Mouse (Mus musculus) right cerebral cortex, postnatal 36 days (tissue): Measurements from ENCODE around the gene Lrrc51.
A peak's percentile ranks its signal among the peaks of the same experiment; 100 is the strongest.

Experiments
- DNase-seq, 2 experiments: peaks; one replicate each; pipeline ENCODE4 v3.0.0; 2022; ENCODE audit warnings: low spot score in 2 of 2, mixed read lengths in 1 of 2

Lrrc51 gene

DNA sequence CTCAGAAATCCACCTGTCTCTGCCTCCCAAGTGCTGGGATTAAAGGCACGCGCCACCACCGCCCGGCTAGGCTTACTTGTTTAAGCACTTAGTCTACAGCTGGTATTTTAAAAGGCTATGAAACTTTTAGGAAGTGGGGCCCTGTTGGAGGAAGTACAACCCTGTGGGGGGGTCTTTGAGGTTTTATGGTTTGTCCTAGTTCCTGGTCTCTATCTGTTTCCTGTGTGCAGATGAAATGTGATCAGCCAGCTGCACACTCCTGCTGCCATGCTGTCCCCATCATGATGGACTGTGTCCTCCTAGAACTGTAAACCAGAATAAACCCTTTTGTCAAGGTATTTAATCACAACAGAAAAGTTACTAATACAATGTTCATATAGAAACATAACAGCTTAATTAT, 49.5 kb downstream of the Lrrc51 start:
- DNase-seq: no peak

DNA sequence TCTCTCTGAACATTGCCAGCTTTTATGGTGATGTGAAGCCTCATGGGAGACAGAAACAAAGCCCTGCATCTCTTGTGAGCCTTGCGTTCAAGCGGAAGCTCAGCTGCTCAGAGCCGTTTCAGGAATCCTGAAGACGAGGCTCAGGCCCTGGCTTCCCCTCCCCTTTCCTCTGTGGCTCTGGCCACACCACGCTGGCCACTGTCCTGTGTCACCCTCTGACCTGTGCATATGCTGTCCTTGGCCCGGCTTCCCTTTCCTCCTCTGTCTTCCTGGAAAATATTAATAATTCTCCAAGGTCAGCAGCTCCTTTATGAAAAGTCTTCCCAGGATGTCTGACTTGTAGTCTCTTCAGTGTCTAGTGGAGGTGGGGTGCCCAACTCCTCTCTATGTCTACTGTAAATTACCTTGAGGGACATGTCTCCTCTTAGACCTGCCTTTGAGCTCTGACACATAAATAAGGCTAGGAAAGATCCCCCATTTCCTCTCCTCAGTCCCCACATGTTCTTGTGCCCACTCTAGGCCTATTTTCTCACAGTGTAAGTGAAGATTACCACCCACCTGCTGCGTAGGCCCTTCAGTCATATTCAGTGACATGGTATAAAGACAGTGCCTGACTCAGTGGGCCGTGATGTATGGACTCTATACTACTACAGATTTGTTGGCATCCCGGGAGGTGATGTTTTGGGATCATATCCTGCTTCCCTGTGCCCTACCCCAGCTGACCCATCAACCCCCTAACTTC, 51.1 kb downstream of the Lrrc51 start:
- DNase-seq: peak in 1 of 2 experiments; percentile 48

DNA sequence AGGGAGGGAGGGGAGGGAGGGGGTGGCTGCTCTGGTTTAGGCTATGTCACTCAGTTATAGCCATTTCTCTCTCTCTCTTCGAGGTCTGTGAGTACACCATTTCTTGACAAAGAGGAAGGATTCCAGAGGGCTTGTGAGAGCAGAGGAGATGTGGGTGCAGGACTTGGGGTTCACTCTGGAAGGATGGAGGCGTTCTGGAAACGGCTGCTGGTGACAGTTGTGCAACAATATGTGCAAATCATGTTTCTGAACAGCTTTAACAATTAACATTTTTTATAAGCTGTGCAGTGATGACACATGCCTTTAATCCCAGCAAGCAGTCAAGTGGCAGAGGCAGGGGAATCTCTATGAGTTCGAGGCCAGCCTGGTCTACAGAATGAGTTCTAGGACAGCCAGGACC, 52.8 kb downstream of the Lrrc51 start:
- DNase-seq: no peak

DNA sequence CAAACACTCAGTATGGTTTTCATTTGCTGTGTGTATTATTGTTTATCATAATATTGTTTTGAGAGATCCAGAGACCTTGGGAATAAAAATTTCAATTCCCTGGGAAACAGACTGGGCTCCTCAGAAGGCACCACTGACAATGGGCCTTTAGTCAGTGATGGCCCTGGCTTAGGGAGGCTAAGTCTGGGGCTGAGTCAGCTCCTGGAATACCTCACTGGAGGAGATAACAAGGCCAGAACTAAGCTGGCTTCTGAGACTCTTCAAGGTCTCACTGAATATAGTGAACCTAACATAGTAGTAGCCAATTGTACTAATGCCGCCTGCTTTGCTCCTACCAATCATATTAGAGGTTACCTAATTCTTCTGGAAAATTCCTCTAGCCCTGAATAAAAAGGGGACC, 57.7 kb downstream of the Lrrc51 start:
- no peak for DNase-seq

DNA sequence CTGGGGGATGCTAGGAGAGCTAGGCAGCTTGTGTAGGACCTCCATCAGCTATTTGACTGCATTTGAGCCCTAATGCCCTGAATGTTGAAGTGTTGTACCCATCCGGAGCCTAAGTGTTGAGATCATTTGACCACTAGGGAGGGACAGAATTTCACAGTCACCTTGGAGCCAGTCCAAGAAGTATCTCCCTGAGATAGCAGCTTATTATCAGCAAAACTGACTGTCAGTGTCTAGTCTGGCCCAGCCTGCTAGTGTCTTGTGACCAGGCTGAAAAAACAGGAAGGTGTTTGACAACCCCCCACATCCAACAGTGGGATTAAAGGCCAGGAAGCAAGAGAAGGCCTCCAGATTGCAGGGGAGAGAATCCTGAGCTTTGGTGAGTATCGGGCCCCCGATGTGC, 62.4 kb downstream of the Lrrc51 start:
- DNase-seq: no peak

DNA sequence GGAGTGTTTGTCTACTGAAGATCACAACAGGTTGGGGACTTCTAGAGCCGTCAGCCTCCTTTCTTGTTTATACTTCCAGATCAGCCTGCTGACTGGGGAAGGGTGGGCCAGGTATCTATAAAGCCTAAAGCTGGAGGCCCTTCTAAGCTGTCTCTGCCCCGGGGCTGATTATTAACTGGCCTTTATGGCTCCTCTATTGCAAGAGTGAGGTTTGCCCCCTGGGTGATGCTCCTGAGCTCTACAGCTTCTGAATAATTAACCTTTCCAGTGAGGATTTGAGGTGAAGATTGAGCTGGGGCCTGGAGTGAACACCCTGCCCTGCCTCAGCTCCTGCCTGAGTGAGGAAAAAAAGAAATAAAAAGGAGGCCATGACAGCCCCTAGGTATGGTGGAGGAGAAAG, 63.1 kb downstream of the Lrrc51 start, which contains the start of gene Folr1:
Gene Folr1 (minus strand): TSS at position 160 of the 400 bp plus-strand sequence.
- no peak for DNase-seq

DNA sequence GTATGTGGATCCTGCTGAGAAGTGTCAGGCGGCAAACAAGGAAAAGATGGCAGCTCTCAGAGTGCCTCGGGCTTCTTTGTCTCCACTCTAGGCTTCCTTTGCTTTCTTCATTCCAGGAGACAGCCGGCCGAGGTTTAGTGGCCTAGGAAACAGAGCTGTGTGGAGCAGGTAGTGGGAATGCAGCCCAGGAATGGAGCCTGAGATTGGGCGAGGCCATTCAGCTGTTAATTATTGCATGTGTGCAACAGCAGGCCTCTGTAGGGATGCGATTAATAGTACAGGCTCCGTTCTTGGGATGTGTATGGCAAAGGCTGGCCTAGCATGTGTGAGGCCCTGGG, 64.6 kb downstream of the Lrrc51 start:
- no peak for DNase-seq

DNA sequence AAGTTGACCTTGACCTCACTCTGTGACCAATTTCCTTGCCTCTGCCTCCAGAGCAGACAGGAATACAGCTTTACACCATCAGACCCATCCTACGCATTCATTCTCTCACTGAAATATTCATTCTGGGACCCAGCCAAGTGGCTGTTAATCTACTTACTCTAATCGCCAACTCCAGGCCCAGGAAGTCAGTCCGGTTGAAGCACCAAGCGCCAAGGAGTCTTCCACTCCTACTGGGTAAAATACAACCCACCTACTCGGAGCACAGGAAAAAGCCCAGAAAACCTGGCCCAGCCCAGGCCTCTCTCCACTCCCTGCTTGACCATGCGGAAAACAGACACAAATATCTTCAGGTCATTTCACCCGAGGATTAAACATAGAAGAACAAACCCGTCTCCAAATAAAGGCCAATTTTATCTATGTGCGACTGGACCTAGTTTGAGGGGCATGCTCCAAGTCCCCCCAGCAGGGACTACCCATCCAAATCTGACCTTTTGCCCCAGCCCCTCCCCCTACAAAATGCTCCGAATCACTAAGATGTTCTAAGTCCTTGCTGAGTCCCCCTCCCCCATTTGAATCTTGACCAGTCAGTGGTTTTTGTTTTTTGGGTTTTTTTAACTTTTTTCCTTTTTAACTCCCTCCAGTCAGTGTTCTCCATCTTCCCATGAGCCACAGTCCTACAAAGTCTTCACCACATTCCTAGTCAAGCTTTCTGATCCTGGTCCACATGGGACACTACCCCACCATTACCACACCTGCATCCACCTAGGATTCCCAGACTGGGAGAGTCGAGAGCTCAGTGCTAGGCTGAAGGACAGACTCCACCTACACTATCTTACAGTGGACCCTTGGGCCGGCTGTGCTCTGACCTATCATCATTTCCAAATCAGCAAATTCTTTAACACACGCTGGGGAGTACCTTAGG, 65.2 kb downstream of the Lrrc51 start:
- no peak for DNase-seq

DNA sequence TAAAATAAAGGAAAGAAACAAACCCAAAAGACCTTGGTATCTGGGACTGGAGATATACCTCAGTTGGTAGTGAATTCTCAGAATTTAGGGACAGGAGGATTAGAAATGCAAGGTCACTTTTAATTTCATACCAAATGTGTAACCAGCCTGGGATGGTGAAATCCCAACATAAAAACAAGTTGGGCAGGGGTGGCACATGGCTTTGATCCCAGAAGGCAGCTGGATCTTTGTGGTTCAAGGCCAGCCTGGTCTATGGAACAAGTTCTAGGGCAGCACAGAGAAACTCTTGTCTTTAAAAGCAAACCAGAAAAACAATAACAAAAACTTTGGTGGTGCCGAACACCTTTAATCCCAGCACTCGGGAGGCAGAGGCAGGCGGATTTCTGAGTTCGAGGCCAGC, 66.2 kb downstream of the Lrrc51 start:
- no peak for DNase-seq

DNA sequence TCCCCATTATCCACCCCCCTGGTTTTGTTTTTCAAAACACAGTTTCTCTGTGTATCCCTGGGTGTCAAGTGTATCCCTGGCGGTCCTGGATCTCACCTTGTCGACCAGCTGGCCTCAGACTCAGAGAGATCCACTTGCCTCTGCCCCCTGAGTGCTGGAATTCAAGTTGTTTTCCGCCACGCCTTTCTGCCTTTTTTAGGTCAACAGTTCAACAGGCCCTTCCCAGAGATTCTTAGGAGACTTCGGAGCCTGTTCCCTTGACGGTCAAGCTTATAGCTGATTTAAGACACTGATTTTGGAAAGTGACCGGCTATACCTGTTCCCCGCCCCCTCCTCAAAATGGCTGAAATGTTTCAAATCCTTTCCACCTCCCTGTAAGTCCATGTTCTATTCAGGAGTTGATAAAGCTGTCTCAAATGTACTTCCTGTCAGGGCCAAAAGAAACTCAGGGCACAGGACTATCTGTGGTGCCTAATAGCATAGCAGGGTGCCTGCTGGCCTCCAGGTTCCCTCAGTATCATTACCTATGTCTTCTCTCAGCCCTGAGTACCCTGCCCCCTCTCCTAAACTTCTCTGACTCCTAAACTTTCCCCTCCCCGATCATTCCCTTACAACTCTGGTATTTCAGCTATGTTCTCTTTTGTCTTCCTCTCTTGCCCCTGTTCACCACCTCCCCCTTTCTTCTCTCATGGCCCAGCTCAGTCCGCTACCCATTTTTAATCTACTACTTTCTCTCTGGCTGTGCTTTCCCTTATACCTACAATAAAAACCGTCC, 67.0 kb downstream of the Lrrc51 start:
- DNase-seq: no peak

DNA sequence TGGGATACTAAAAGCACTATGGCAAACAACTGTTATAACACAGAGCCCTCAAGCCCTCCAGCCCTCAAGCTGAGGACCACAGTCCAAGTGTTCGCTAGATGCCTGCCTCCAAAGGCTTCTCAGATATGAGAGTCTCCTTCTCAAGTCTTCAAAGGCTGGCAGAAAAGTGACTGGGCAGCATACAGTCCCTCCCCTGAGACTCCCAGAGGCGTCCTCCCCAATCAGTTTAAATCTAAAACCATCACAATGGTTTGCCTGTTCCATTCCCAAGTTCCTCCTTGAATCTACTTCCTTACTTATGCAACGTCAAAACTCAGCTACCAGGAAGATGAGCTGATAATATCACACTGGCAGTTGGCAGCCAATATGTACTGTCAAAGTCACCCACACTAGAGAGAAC, 70.3 kb downstream of the Lrrc51 start, which contains the start of gene Anapc15:
Gene Anapc15 (plus strand): TSS at position 301 of the 400 bp plus-strand sequence.
- DNase-seq: no peak
